Mouse (Mus musculus) MEL-GATA-1-ER (cell line): ENCODE data around the gene Tmem273.

Experiments used
- DNase-seq: peaks from one replicate; pipeline ENCODE4 v3.0.0-alpha.2; 2012; ENCODE audit warnings: low read depth; ENCODE audit errors: extremely low read depth

Tmem273 gene

GRCm38 (mm10) chr14:32810111-32810510 lies 24.3 kb downstream of the Tmem273 start:
- no peak for DNase-seq

GRCm38 (mm10) chr14:32812429-32812828 lies 26.7 kb downstream of the Tmem273 start:
- DNase-seq = no peak

GRCm38 (mm10) chr14:32814961-32815360 lies 29.2 kb downstream of the Tmem273 start:
- DNase-seq = no peak

GRCm38 (mm10) chr14:32816533-32816932 lies 30.8 kb downstream of the Tmem273 start:
- no peak for DNase-seq

- no peak for DNase-seq
Observed at GRCm38 (mm10) chr14:32817258-32817657, 31.5 kb downstream of the Tmem273 start.

GRCm38 (mm10) chr14:32819297-32819696 lies 33.5 kb downstream of the Tmem273 start:
- DNase-seq = no peak

- no peak for DNase-seq
Observed at GRCm38 (mm10) chr14:32822812-32823211, 37.0 kb downstream of the Tmem273 start.

- no peak for DNase-seq
Observed at GRCm38 (mm10) chr14:32823861-32824260, 38.1 kb downstream of the Tmem273 start.

- no peak for DNase-seq
Observed at GRCm38 (mm10) chr14:32824267-32825150, 38.7 kb downstream of the Tmem273 start.

GRCm38 (mm10) chr14:32825426-32826032 lies 39.8 kb downstream of the Tmem273 start:
- DNase-seq = no peak

GRCm38 (mm10) chr14:32827165-32827564 lies 41.4 kb downstream of the Tmem273 start:
- DNase-seq = no peak

GRCm38 (mm10) chr14:32827994-32828650 lies 42.4 kb downstream of the Tmem273 start:
- no peak for DNase-seq

- no peak for DNase-seq
Observed at GRCm38 (mm10) chr14:32833847-32834246, 48.1 kb downstream of the Tmem273 start, which contains the start of gene Fam170b. Fam170b (plus strand) TSS chr14:32833962.

GRCm38 (mm10) chr14:32835181-32835580 lies 49.4 kb downstream of the Tmem273 start:
- DNase-seq = no peak

GRCm38 (mm10) chr14:32835596-32835995 lies 49.8 kb downstream of the Tmem273 start:
- no peak for DNase-seq

GRCm38 (mm10) chr14:32836191-32836590 lies 50.4 kb downstream of the Tmem273 start:
- DNase-seq = no peak

- DNase-seq = no peak
Observed at GRCm38 (mm10) chr14:32842052-32842451, 56.3 kb downstream of the Tmem273 start.

GRCm38 (mm10) chr14:32854059-32854458 lies 68.3 kb downstream of the Tmem273 start:
- DNase-seq = no peak

- no peak for DNase-seq
Observed at GRCm38 (mm10) chr14:32856246-32856645, 70.5 kb downstream of the Tmem273 start.

GRCm38 (mm10) chr14:32856681-32857328 lies 71.0 kb downstream of the Tmem273 start, which contains the start of gene Vstm4:
Vstm4 (plus strand) TSS chr14:32856756.
- DNase-seq = no peak

GRCm38 (mm10) chr14:32858361-32858760 lies 72.6 kb downstream of the Tmem273 start:
- DNase-seq = no peak
